Mouse (Mus musculus): ENCODE measurements at regions not wholly inside any gene's neighbourhood (a gene's known extent, or its start where the extent isn't known, plus 50 kb on each side); places are given as distances from the start of the nearest gene placed in this dataset.

- DNase-seq (ENCODE audit: low spot score), result no peak
Measured at GRCm38 (mm10) chr9:41321521-41321920, 160.0 kb upstream of the Ubash3b start.

GRCm38 (mm10) chr9:41319066-41319465, 157.6 kb upstream of the Ubash3b start:
- no peak for DNase-seq (ENCODE audit: low spot score)

GRCm38 (mm10) chr9:41306229-41306628, 144.7 kb upstream of the Ubash3b start:
- DNase-seq (ENCODE audit: low spot score), result no peak

- DNase-seq (ENCODE audit: low spot score), result no peak
Measured at GRCm38 (mm10) chr9:41303494-41303828, 142.0 kb upstream of the Ubash3b start.

- peak; percentile 22 for DNase-seq (ENCODE audit: low spot score)
Measured at GRCm38 (mm10) chr9:41302809-41303493, 141.5 kb upstream of the Ubash3b start.

GRCm38 (mm10) chr9:41286145-41286468, 124.6 kb upstream of the Ubash3b start:
- no peak for DNase-seq (ENCODE audit: low spot score)

- peak; percentile 25 for DNase-seq (ENCODE audit: low spot score)
Measured at GRCm38 (mm10) chr9:41285266-41286144, 124.0 kb upstream of the Ubash3b start.

GRCm38 (mm10) chr9:41277726-41278125, 116.2 kb upstream of the Ubash3b start:
- no peak for DNase-seq (ENCODE audit: low spot score)

GRCm38 (mm10) chr9:41273839-41274271, 112.4 kb upstream of the Ubash3b start:
- no peak for DNase-seq (ENCODE audit: low spot score)

GRCm38 (mm10) chr9:41273171-41273781, 111.8 kb upstream of the Ubash3b start:
- DNase-seq (ENCODE audit: low spot score), result peak; percentile 21

GRCm38 (mm10) chr9:41272596-41272995, 111.1 kb upstream of the Ubash3b start:
- no peak for DNase-seq (ENCODE audit: low spot score)

GRCm38 (mm10) chr9:41268112-41268511, 106.6 kb upstream of the Ubash3b start:
- no peak for DNase-seq (ENCODE audit: low spot score)

- DNase-seq (ENCODE audit: low spot score), result no peak
Measured at GRCm38 (mm10) chr9:41264485-41264884, 103.0 kb upstream of the Ubash3b start.

GRCm38 (mm10) chr9:41257244-41257643, 95.7 kb upstream of the Ubash3b start:
- DNase-seq (ENCODE audit: low spot score), result no peak

GRCm38 (mm10) chr9:41242372-41242771, 80.9 kb upstream of the Ubash3b start:
- no peak for DNase-seq (ENCODE audit: low spot score)

GRCm38 (mm10) chr9:41239097-41239451, 77.6 kb upstream of the Ubash3b start:
- no peak for DNase-seq (ENCODE audit: low spot score)

GRCm38 (mm10) chr9:41238395-41239096, 77.0 kb upstream of the Ubash3b start:
- no peak for DNase-seq (ENCODE audit: low spot score)

- no peak for DNase-seq (ENCODE audit: low spot score)
Measured at GRCm38 (mm10) chr9:41237265-41237664, 75.8 kb upstream of the Ubash3b start.

GRCm38 (mm10) chr9:41229225-41229582, 67.7 kb upstream of the Ubash3b start:
- DNase-seq (ENCODE audit: low spot score), result no peak

- peak; percentile 92 for DNase-seq (ENCODE audit: low spot score)
Measured at GRCm38 (mm10) chr9:41228425-41229224, 67.1 kb upstream of the Ubash3b start.

- no peak for DNase-seq (ENCODE audit: low spot score)
Measured at GRCm38 (mm10) chr9:41223406-41223805, 61.9 kb upstream of the Ubash3b start.
